Mouse (Mus musculus) neutrophil, adult 5-6 weeks (primary cell): Measurements from ENCODE around the gene Actrt3. TPM values are rescaled to one million over a fixed set of nuclear protein-coding genes. Genes with fewer than 3 reads are reported as not detected.
A peak's percentile ranks its signal among the peaks of the same experiment; 100 is the strongest.

Source experiments
- ATAC-seq: fragments of 151-379, 151-347 bp; 2 replicates; pipeline ENCODE4 v1.8.0; 2017; ENCODE audit warnings: mild to moderate bottlenecking, moderate TSS enrichment; ENCODE audit not compliant: insufficient number of reproducible peaks, poor library complexity, low FRiP score, severe bottlenecking; ENCODE audit errors: extremely low read depth
- total RNA-seq: library from RNA; stranded (forward); fragments of 200-1000 nt; gene quantifications from 2 replicates; pipeline ENCODE4 v1.2.3, GENCODE M21; 2017

The Actrt3 gene
- total RNA-seq: 0.37 TPM in 1 of 2 replicates, not detected in the other

DNA sequence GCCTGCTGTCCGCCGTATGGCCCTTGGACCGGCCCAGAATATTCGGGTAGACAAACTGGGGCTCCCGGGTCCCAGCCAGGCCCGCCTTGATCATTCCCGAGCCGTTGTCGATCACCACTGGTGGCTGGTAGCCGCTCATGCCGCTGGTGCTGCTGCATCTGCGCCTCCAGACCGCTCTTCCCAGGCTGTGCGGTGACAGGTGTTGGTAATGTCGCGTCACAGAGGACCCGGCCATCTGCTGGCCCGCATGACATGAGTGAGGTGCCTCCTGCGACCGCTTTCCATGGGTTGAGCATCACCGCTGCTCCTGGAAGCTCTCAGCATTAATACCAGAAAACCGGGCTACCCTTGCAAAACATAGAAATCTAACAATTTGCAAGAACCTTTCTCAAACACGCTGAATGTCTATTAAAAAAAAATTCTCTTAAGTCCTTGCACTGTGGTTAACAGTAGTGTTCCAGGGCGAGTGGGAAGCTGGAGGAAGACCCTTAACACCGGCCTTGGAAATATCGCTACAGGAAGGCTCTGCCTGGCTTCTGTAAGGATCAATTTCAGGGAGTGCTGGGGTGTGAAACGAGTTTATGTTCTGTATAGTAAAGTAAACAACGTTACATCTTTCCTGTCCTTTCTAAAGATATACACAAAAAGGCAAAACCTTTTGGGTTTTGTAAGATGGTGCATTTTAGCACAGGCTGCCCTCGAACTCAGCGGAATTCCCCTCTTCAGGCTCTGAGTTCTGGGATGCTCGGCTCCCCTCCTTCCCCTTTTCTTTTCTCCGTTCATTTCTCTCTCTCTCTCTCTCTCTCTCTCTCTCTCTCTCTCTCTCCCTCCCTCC lies at the start of gene Actrt3:
Gene Actrt3 (minus strand): TSS at position 229 of the 835 bp plus-strand sequence.
- ATAC-seq: no peak

DNA sequence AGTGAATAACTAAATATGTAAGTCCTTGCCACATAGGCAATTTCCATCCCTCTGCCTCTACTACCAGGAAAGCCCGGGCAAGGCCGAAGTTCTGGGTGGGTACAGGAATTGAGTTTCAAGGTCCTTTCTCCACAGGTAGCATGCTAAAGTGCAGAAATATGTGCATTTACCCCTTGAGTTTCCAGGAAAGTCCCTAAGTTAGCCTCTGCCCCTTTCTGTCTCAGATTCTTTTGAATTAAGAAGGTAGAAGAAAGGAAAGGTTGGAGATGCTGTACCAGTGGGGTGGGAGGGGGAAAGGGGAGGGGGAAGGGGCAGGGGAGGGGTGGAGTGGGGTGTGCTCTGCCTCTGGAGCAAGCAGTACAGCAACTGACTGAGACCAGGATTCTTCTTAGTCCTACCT lies 48.7 kb upstream of the Actrt3 start:
- no peak for ATAC-seq

DNA sequence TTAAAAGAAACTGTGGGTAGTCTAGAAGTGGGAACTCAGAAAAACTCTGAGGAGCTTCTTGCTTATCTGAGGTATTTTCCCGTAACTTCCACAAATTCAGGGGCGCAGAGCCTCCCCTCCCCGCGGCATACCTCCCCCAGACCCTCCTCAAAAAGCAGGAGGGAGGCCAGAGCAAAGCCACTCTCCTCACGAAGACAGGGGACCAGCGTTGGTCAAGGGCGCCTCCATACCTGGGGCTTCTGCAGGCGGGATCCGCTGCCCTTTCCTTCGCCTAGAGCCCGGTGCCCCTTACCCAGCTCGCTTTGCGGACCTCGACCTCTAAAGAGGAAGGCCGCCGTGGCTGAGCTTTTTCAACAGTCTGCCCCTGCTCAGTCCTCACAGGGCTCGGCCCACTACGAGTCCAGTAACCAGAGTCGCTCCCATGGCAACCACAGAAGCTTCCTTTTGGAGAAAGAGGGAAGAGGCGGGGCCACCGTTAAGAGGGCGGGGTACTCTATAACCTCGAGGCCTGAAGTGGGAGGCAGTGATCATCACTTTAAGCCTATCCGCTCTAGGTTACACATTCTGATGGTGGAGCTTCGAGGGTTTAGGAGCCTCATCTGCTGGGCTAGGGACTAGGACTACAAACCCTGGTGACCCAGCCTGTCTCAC lies 47.8 kb upstream of the Actrt3 start, which contains the start of gene Lrrc34:
Gene Lrrc34 (minus strand): TSS at position 430 of the 651 bp plus-strand sequence.
- ATAC-seq: peak; percentile 39

DNA sequence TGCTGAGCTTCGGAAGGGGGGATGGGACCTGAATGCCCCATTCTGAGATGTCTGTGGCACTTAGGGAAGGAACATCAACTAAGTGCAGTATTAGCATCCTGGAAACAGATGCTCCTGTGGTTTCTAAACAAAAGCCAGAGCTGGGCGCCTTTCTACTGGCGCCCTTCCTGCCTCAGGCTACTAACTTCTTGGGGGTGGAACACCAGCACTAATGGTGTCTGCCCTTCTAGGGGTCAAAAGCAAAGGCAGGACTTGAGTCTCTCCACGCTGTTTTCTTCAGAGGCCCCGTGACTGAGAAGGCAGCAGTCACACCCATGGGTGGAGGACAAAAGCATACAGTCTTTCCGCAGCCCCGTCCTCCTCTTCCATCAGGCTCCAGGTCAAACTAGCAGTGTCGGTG lies 47.0 kb upstream of the Actrt3 start:
- ATAC-seq: no peak

DNA sequence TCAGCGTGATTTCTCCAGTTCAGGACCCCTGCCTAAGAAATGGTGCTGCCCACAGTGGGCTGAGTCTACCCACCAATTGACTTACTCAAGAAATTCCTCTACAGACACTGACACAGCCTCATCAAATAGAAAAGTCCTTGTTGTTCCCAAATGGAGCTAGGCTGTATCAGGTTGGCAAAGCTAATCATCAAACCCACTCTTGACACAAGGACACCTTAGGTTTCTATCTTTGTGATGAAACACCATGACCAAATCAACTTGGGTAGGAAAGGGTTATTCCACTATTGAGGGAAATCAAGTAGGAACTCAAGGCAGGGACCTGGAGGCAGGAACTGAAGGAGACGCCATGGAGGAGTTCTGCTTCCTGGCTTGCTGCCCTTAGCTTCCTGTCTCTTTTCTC lies 44.5 kb upstream of the Actrt3 start, which contains the start of gene Lrriq4:
Gene Lrriq4 (plus strand): TSS at position 301 of the 400 bp plus-strand sequence.
- no peak for ATAC-seq

DNA sequence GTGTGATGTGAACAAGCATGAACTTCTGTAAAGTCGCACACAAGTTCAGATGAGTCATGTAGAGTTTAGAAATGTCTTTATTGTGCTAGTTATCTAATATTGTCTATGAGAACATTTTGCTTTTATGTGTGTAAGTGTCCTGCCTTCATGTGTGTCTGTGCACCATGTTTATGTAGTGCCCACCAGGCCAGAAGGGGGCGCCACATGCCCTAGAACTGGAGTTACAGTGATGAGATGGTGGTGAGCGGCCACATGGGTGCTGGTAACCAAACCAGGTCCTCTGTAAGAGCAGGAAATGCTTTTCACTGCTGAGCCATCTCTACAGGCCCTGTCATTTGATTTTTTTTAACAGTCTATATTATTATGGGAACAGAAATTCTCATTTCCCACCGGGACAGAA lies 35.9 kb upstream of the Actrt3 start:
- ATAC-seq: no peak

DNA sequence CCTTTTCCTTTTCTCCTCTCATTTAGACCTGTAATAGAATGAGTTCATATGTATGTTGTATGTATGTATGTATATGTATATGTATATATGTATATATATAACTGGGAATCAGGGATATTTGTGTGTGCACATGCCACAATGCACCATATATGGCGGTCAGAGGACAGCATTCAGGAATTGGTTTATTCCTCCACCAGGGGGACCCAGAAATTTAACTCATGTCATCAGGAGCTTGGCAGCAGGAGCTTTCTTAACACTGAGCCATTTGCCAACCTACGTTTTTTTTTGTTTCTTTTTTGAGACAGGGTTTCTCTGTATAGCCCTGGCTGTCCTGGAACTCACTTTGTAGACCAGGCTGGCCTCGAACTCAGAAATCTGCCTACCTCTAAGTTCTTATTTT lies 33.9 kb upstream of the Actrt3 start:
- ATAC-seq: no peak

DNA sequence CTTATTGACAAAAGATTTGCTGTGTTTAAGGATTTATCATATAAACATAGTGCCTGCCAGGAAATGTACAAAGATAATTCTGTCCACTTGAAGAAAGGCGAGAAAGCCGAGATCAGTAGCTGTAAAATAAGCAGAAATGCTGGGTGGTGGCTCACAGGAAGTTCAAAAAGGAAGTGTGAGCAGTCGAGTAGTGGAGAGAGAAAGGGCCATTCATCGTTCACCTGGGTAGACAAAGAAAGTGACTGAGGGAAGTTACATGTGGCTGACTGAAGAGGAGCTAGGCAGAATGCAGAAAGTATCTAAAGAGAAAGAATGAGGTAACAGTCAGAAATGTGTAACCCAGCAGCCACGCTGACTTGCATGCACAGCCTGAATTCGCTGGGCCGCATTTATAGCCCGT lies 20.4 kb upstream of the Actrt3 start:
- peak; percentile 79 for ATAC-seq

DNA sequence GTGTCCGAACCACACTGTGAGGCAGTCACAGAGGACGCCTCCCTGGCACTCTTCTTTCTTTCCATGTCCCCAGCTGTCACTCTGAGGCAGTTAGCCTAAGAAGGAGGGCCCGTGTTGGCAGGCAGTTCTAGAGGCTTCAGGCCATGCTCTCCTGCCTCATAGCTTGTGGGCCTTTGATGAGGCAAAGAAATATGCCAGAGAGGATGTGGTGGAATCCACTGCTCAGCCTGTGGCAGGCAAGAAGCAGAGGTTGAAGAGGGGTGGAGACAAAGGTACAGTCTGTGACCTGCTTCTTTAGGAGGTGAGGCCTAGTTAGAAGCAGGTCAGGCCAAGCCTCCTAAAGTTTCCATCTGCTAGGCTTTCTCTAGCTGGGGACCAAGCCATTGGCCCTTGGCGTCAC lies 11.2 kb upstream of the Actrt3 start:
- no peak for ATAC-seq

DNA sequence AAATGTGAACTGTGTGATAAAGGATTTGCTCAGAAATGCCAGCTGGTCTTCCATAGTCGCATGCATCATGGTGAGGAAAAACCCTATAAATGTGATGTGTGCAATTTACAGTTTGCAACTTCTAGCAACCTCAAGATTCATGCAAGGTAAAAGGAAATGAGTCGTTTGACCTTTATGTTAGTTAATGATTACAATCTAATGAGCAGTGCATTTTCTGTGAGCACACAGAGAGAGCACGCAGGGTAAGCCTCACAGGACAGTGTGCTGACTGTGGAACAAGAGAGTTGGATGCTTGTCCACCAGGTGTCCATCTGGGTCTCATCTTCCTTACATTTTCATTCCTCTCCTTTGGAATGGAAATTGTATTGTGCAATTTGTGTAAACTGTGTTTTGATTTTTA lies 9.3 kb upstream of the Actrt3 start:
- no peak for ATAC-seq

DNA sequence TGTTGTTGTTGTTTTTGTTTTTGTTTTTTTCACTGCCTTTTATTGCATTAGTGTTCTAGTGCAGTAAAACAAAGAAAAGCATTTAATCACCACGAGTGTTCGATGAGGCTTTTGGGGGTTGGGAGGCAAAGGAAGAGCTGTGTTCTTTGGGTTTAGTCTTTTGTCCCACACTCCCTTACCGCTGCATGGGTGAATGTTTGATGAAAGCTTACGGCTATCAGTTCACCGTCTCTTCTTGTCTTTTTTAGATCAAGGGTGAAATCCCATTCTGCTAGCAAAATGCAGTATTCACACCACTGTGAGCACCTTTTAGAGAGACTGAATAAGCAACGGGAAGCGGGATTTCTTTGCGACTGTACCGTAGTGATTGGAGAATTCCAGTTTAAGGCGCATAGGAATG lies 3.5 kb upstream of the Actrt3 start:
- ATAC-seq: no peak

DNA sequence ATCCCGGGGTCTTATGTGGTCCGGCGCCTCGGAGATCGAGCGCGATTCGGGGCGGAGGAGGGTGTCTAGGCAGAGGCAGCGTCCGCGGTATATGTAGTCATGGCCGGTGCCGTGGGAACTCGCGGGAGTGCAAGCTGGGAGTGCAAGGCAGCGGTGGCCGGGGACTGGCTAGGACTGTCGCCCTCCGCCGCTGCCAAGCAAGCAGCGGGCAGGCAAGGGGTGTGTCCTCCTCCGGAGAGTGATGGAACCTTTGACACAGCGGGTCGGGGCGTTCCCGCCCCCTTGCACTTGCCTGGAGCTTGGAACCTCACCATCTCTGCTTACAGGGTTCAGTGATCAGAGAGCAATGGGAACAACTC lies 3.0 kb upstream of the Actrt3 start:
- ATAC-seq: peak; percentile 31; the same call in 1 of the 2 replicates

DNA sequence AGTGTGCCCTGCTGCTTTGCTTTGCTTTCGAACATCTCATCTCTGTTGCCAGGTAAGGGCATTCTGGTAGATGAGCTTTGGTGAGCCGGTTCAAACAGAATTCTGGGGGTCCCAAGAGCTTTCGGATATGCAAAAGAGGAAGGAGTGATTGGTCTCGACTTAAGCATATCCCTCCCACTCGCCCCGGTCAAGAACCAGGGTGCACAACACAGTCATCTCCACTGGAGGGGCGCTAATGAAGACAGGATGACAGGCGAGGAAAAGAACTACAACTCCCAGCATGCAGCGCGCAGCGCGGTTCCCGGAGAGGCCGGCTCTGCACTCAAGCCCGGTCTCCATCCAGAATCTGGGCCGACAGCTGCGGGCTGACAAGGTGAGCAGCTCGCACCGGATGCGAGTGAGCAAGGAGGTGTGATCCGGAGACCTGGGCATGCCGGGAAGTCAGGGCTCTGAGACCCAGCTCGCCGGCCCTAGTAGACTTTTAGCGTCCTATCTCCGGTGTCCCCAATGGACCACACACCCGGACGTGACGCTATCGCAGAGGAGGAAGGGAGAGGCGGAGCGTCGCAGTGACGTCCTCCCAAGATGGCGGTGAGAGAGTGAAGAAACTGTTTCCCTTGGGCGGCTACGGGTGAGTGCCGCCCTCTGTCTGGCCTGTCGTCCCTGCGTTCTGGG lies 2.5 kb upstream of the Actrt3 start, which contains the start of gene Mynn:
Gene Mynn (plus strand): TSS at position 1 of the 675 bp plus-strand sequence.
- ATAC-seq: peak; percentile 79

DNA sequence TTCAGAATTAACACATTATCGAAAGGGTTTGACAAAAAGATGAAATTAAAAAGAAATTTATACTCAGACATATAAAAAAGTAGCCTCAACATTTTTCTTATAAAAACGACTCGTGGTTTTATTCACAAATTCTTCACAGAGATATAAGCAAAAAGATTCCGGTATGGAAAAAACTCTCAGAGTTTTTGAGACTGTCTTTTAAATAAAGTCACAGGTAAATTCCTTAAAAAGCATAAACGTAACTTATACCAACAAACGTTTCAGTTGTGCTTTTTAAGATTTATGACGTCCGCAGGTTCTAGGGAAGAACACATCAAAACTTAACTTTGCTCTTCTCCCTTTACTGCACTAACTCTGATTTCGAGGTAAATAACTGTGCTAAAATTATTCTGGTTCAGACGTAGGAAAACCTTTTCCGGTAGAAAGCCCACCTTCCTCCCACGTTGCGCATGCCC lies 1.9 kb upstream of the Actrt3 start:
- ATAC-seq: no peak

DNA sequence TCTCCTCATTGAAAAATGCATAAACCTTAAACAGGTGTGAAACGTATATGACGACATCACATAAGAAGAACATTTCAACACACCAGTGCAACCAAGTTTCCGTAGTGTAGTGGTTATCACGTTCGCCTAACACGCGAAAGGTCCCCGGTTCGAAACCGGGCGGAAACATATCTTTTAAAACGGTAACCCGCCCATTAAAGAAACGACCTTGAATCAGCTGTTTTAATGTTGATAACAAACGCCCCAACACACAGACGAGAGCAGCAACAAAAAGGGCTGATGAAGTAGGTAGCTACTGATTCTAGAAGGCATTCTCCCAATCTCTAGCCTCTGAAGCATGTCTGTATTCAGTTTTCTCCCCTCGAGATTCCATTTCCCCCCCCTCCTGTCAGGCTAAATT lies 1.4 kb upstream of the Actrt3 start:
- peak; percentile 14; the same call in 1 of the 2 replicates for ATAC-seq

DNA sequence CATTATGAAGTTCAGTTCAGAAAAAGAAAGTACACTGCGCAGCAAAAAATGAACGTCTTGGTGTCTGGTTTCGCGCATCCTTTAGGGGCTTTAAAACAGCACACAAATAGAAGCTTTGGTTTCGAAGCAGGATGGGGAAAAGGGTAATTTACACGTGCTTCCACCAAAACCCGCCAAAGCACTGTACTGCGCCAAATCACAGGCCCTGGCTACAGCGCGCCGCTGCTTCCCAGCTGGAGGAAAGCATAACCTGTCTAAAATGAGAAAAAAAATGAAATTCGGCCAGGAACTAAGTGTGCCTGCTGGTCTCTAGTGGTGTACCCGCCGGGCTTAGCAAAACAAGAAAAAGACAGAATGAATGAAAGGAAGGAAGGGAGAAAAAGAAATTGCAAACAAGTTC lies 978 bp upstream of the Actrt3 start:
- ATAC-seq: no peak

DNA sequence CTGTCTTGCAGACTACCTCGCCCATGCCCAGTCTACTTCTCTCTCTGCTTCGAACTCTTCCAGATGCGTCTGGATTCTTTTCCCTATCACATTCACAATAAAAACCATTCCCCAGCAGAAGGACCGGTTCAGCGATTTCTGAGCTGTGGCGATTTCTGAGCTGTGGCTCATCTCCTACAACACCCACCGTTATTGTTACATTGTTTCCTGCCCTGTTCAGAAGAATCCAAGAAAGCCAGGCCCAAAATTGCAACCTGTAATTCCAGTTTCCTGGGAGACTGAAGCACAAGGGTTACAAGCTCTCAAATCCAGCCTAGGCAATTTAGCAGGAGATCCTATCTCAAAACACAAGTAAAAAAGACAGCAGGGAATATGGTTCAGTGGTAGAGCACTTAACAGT lies 2.5 kb downstream of the Actrt3 start:
- no peak for ATAC-seq

DNA sequence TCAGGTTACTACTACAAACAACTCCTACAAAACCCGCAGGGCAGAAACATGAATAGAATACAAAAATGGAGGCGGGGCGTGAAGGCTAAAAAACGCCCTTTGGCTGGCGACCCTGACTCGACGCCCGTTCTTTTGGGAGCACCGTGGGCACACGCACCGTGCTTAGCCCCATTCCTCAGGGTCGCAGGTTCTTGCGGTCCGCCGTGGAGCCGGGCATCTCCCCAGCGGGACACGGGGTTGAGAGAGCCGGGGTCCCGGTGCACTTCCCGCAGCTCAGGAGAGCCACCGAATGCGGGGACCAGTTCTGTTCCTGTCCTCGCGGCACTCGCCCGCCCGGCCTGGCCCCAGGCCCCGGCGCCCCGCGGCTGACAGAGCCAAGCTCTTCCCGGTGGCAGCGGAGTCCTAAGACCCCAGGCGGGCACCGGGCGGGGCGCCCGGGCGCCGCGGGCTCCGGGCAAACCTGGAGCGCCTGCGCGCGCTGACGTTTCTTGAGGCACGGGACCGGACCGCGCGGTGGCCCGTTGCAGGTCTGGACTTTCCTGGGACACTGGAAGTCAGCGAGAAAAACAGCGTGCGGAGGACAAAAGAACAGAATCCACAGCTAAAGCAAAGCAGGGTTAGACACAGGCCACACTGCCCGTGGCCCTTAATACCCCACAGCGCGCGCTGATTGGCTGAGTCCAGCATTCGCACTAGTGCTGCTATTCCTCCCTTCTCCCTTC lies 4.5 kb downstream of the Actrt3 start:
- ATAC-seq: no peak
